Mouse (Mus musculus) stomach, postnatal 0 days (tissue): Measurements from ENCODE around the gene Dnajc30. TPM values are rescaled to one million over a fixed set of nuclear protein-coding genes. Genes with fewer than 3 reads are reported as not detected.

Experiments used
- ATAC-seq: fragments of 200-750 bp; cut with Nextera tagmentation; 2 replicates; pipeline ENCODE4 v1.8.0; 2017; ENCODE audit not compliant: low FRiP score, low TSS enrichment
- DNase-seq: peaks from one replicate; pipeline ENCODE4 v3.0.0-alpha.2; 2016; ENCODE audit warnings: low spot score
- H3K27ac ChIP-seq: fragments of 300-500 bp; sonication (generic); replicated peaks from 2 replicates; pipeline ENCODE4 v1.5.1; 2014; ENCODE audit warnings: mild to moderate bottlenecking, control low read depth
- H3K27me3 ChIP-seq: fragments of 300-500 bp; sonication (generic); 2 replicates; pipeline ENCODE4 v1.6.1; 2014; ENCODE audit warnings: low read length; ENCODE audit not compliant: control insufficient read depth, insufficient read depth
- H3K36me3 ChIP-seq: fragments of 300-500 bp; sonication (generic); 2 replicates; pipeline ENCODE4 v1.6.1; 2014; ENCODE audit warnings: low read length, mixed read lengths; ENCODE audit not compliant: control insufficient read depth, insufficient read depth
- H3K4me1 ChIP-seq: fragments of 300-500 bp; sonication (generic); replicated peaks from 2 replicates; pipeline ENCODE4 v1.6.1; 2014; ENCODE audit warnings: antibody characterized with exemption; ENCODE audit not compliant: control insufficient read depth, insufficient read depth
- H3K4me2 ChIP-seq: fragments of 300-500 bp; sonication (generic); replicated peaks from 2 replicates; pipeline ENCODE4 v1.6.1; 2014; ENCODE audit warnings: low read depth, mild to moderate bottlenecking, control low read depth, moderate library complexity
- H3K4me3 ChIP-seq: fragments of 300-500 bp; sonication (generic); 2 replicates; pipeline ENCODE4 v1.5.1; 2014; ENCODE audit warnings: low read depth, low read length, control low read depth
- H3K9ac ChIP-seq: fragments of 300-500 bp; sonication (generic); 2 replicates; pipeline ENCODE4 v1.6.1; 2014; ENCODE audit warnings: mild to moderate bottlenecking, low read length, control low read depth, mixed read lengths
- H3K9me3 ChIP-seq: fragments of 300-500 bp; sonication (generic); 2 replicates; pipeline ENCODE4 v1.6.1; 2016; ENCODE audit warnings: low read length; ENCODE audit not compliant: control insufficient read depth
- CTCF ChIP-seq: IDR thresholded peaks from 2 replicates; pipeline ENCODE4 v1.5.1; 2016; ENCODE audit warnings: antibody characterized with exemption, low read depth, mild to moderate bottlenecking, moderate library complexity
- EP300 ChIP-seq: optimal IDR thresholded peaks from 2 replicates; pipeline ENCODE3; 2016; ENCODE audit warnings: antibody characterized with exemption
- WGBS: fragments of 180-500 bp; shearing (Covaris S2); extraction: QIAGEN DNeasy Blood & Tissue Kit; methylation state at CpG from one replicate; pipeline ENCODE4 v1.1.7; 2014; 5-methylcytosine and 5-hydroxymethylcytosine counted together
- polyA plus RNA-seq: library from polyadenylated mRNA; unstranded; fragments of >200 nt; fragmentation: Nextera tagmentation; extraction: Ambion mirVana; gene quantifications from 2 replicates; pipeline ENCODE4 v1.2.1, GENCODE M21; 2015

Gene Dnajc30
- polyA plus RNA-seq, 1 experiment from 2014 or later = 24.3 TPM

DNA sequence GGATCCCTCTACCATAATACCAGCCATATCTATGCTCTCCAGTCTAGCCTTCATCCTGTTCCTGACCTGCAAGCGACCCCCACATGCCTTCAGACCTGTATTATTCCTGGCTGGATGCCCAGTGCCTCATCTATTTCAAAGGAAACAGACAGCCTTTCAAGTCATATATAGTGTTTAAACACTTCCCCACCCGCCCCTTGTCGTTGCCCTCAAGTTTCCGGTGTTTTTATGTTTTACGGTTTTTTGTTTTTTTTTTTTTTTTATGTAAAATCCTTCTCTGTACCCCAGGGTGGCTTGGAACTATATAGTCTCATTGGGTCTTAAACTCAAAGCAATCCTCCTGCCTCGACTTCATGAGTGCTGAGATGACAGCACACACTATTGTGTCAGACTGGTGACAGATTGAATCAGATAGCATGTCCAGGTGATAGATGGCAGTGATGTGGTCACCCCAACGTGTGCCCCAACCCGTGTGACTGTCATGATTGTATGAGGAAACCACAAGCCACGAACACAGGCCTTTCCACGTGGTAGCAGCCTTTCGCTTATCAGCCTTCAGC lies 39.3 kb upstream of the Dnajc30 start:
- 41% methylated on average over 11 of the region's 11 CpGs for WGBS
- Histone ChIP-seq H3K4me2 (peak overlapping the region; percentile 92; the same call in 1 of the 2 replicates), H3K4me3 (no peak overlapping the region), H3K9me3 (no peaks in the 10 kb centered on the region), H3K4me1 (peaks cover 2% of the 10 kb centered on the region; the same call in 1 of the 2 replicates), H3K27me3 (no peaks in the 10 kb centered on the region), H3K27ac (no peak overlapping the region), H3K9ac (no peak overlapping the region), H3K36me3 (no peaks in the 10 kb centered on the region)
- TF ChIP-seq CTCF (no peak), EP300 (no peak)
- no peak for ATAC-seq
- DNase-seq = no peak

DNA sequence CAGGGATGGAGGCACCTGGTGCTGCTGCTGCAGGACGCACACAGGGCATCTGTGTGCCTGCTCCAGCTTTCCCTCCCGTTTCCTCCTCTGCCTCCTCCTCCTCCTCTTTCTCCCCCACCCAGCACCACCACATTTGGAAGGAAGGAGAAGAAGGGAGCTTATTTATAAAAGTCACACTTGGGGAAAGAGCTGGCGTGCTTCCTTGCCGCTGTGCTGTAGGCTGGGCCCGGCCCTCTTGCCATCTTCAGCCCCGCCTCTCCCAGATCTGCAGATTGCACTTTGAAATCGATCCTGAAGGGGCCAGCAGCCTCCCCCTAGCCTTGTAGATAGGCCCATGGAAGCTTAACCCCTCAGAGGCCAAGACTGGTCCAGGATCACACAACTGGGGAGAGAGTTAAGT lies 38.1 kb upstream of the Dnajc30 start:
- no peak for DNase-seq
- Histone ChIP-seq H3K27me3 (no peaks in the 10 kb centered on the region), H3K4me3 (no peak overlapping the region), H3K9me3 (no peaks in the 10 kb centered on the region), H3K36me3 (no peaks in the 10 kb centered on the region), H3K4me1 (peaks cover 2% of the 10 kb centered on the region; the same call in 1 of the 2 replicates), H3K9ac (0 out of 2 replicates have a peak overlapping the region, but pooled peaks have one; percentile 13), H3K4me2 (no peak overlapping the region), H3K27ac (no peak overlapping the region)
- ATAC-seq = no peak
- TF ChIP-seq EP300 (no peak), CTCF (peak; percentile 32; the same call in 1 of the 2 replicates)
- 16% methylated on average over 7 of the region's 7 CpGs for WGBS

DNA sequence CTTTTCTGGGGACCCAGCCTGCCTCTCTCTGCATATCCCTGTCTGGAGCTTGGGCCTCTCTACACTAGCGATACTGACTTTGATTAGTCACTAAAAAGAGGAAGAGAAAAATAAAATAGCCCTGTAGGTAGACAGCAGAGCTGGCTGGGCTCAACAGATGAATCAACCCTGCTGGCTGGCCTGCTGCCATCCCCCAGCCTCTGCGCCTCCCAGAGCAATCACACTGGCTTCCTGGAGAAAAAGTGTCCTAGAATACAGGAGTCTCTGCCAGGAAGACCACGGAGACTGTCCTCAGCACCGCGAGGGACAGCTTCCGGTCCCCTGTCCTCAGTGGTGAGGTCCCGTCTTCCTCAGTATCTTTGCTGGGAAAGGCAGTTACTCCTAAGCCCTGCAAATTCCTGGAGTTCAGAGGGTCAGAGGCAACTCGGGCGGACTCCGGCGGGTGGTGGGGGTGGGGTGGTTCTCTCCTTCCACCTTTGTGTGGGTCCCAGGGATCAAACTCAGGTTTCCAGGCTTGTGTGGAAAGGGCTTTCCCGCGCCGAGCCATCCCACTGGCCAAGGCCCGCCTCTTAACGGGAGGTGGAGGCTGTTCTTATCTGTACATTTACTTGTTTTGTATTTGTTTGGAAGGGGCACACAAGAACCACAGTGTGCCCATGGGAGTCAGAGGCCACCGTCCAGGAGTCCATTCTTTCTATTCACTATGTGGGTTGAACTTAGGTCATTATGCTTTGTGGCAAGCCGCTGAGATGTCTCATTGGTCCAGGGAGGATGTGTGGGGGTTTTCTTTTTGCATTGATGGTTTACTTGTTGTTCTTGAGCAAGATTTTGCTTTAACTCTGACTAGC lies 34.8 kb upstream of the Dnajc30 start:
- Histone ChIP-seq H3K36me3 (no peaks in the 10 kb centered on the region), H3K4me1 (no peaks in the 10 kb centered on the region; the same call in 1 of the 2 replicates), H3K27ac (peak overlapping the region; percentile 31; the same call in 1 of the 2 replicates), H3K27me3 (no peaks in the 10 kb centered on the region), H3K9ac (peak overlapping the region; percentile 48), H3K9me3 (no peaks in the 10 kb centered on the region), H3K4me3 (no peak overlapping the region), H3K4me2 (peak overlapping the region; percentile 32)
- TF ChIP-seq CTCF = no peak
- TF ChIP-seq EP300 = no peak
- peak; percentile 51 for DNase-seq
- 36% methylated on average over 18 of the region's 18 CpGs for WGBS
- ATAC-seq = peak; percentile 54

DNA sequence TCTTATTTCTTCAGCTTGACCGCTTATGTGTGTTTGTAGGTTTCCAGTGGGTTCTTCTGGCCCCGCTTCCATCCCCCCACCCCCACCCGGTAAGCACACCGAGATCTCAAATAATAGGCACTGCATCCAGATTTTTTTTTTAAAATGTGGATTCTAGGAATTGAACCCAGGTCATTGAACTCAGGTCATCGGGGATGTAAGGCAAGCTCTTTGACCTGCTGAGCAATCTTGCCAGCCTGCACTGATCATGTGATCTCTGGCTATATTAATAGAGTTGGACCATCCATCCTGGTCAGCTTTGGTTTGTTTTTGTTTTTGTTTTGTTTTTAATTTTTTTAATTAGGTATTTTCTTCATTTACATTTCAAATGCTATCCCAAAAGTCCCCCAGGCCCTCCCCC lies 31.4 kb upstream of the Dnajc30 start:
- Histone ChIP-seq H3K36me3 (no peaks in the 10 kb centered on the region), H3K4me2 (no peak overlapping the region), H3K4me3 (no peak overlapping the region), H3K9me3 (no peaks in the 10 kb centered on the region), H3K9ac (no peak overlapping the region), H3K4me1 (no peaks in the 10 kb centered on the region), H3K27ac (no peak overlapping the region), H3K27me3 (no peaks in the 10 kb centered on the region)
- 86% methylated on average over 5 of the region's 5 CpGs for WGBS
- ATAC-seq (no peak), DNase-seq (no peak)
- TF ChIP-seq EP300 (no peak), CTCF (no peak)

DNA sequence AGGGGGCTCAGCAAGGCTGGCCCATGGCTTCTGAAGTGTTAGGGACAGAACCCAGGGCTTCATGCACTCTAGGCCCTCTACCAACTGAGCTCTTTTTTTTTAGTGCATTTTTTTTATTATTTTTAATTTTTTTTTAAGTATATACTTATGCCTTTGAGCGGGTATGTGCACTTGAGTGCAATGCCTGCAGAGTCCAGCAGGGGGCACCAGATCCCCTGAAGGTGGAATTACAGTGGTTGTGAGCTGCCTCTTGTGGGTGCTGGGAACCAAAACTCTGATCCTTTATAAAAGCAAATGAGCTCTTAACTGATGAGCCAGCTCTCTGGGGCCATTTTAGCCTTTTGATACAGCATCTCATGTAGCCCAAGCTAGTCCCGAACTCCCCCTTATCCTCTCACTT lies 29.4 kb upstream of the Dnajc30 start:
- Histone ChIP-seq H3K27me3 (no peaks in the 10 kb centered on the region), H3K4me3 (no peak overlapping the region), H3K9ac (no peak overlapping the region), H3K27ac (no peak overlapping the region), H3K36me3 (no peaks in the 10 kb centered on the region), H3K4me1 (no peaks in the 10 kb centered on the region), H3K4me2 (no peak overlapping the region), H3K9me3 (no peaks in the 10 kb centered on the region)
- TF ChIP-seq EP300 (no peak), CTCF (peak; percentile 45)
- no peak for DNase-seq
- WGBS = 98% methylated on average over 2 of the region's 2 CpGs
- ATAC-seq = no peak
